In genomic region chr17:43644375-43644774, GRCm38 (mm10) we compare ENCODE assay signal across 14 mouse cellular contexts. TPM values are rescaled to one million over a fixed set of nuclear protein-coding genes. Genes with fewer than 3 reads are reported as not detected.
A peak's percentile ranks its signal among the peaks of the same experiment; 100 is the strongest.
DNase-seq lines count a peak whose midpoint lies in the region; ATAC-seq lines count a peak whose summit lies in the region.
"Had no signal": no experiment of that assay in that cellular context is flagged by ENCODE, and none has a peak within 500 bp of the region (broad histone marks: within the 10 kb centered on the region; RNA-seq: fewer than 3 reads in every experiment).

No protein-coding gene starts in this region.

- H3K9ac ChIP-seq in liver, embryonic 16.5 days (ENCODE audit: low read depth, low read length): no peak overlapping the region
- no peak overlapping the region for H3K9ac ChIP-seq in liver, embryonic 11.5 days (ENCODE audit: low read depth, low read length)
- no peak overlapping the region for H3K9ac ChIP-seq in heart, embryonic 15.5 days
- H3K9ac ChIP-seq in hindbrain, embryonic 13.5 days: no peak overlapping the region

- no peaks in the 10 kb centered on the region for H3K36me3 ChIP-seq in liver, embryonic 16.5 days (ENCODE audit: control insufficient read depth, insufficient read depth)
- no peaks in the 10 kb centered on the region for H3K36me3 ChIP-seq in liver, embryonic 11.5 days (ENCODE audit: control insufficient read depth, insufficient read depth, low read length)
- H3K36me3 ChIP-seq in heart, embryonic 15.5 days: 0 out of 2 replicates have a peak, but pooled peaks cover 4% of the 10 kb centered on the region
- peaks cover 68% of the 10 kb centered on the region for H3K36me3 ChIP-seq in hindbrain, embryonic 13.5 days

- H3K27me3 ChIP-seq in liver, embryonic 16.5 days (ENCODE audit: control insufficient read depth, insufficient read depth, low read depth, low read length): no peaks in the 10 kb centered on the region
- no peaks in the 10 kb centered on the region for H3K27me3 ChIP-seq in liver, embryonic 11.5 days (replicated peaks; ENCODE audit: control insufficient read depth, insufficient read depth, low read length)
- no peaks in the 10 kb centered on the region for H3K27me3 ChIP-seq in heart, embryonic 15.5 days
- no peaks in the 10 kb centered on the region for H3K27me3 ChIP-seq in hindbrain, embryonic 13.5 days

- H3K4me3 ChIP-seq in liver, embryonic 16.5 days (ENCODE audit: low read depth, low read length): no peak overlapping the region
- H3K4me3 ChIP-seq in liver, embryonic 11.5 days (ENCODE audit: low read depth, low read length): no peak overlapping the region
- no peak overlapping the region for H3K4me3 ChIP-seq in heart, embryonic 15.5 days
- no peak overlapping the region for H3K4me3 ChIP-seq in hindbrain, embryonic 13.5 days

- no peak for DNase-seq in liver, embryonic 11.5 days (ENCODE audit: low spot score)
- DNase-seq in lung, postnatal 36 days: peak; percentile 65
- no peak for DNase-seq in cerebellum, adult 18-20 months
- DNase-seq in left cerebral cortex, postnatal 4 days: no peak
- DNase-seq: cerebellum, postnatal 36 days; gastrocnemius, postnatal 14 days; kidney, postnatal 4 days had no signal

- WGBS in liver, embryonic 16.5 days (ENCODE audit: insufficient replicate concordance): 19% methylated on average over 7 of the region's 7 CpGs
- 37% methylated on average over 7 of the region's 7 CpGs for WGBS in liver, embryonic 11.5 days
- WGBS in heart, embryonic 15.5 days: 16% methylated on average over 7 of the region's 7 CpGs
- WGBS in hindbrain, embryonic 13.5 days: 88% methylated on average over 7 of the region's 7 CpGs

- peak; percentile 86 for ATAC-seq in liver, embryonic 16.5 days (ENCODE audit: low read depth)
- ATAC-seq in liver, embryonic 11.5 days (replicated peaks; ENCODE audit: low FRiP score): no peak
- ATAC-seq in common myeloid progenitor, adult 5-6 weeks (replicated peaks; ENCODE audit: low read depth, poor library complexity, severe bottlenecking): peak; percentile 29
- peak; percentile 77 for ATAC-seq in heart, embryonic 15.5 days (replicated peaks; ENCODE audit: insufficient number of reproducible peaks, insufficient read depth, low FRiP score, low read depth)
- no peak for ATAC-seq in hindbrain, embryonic 13.5 days (ENCODE audit: low FRiP score)
- ATAC-seq: activated CD4-positive, CD25-positive, alpha-beta regulatory T cell, adult 4 months had no signal

- intact Hi-C loops in left cerebral cortex, postnatal 4 days (cut with DNase I): no loop called here

- peaks cover 2% of the 10 kb centered on the region; the same call in 1 of the 2 replicates for H3K4me1 ChIP-seq in liver, embryonic 16.5 days (ENCODE audit: control insufficient read depth, low read depth, low read length)
- H3K4me1 ChIP-seq in liver, embryonic 11.5 days (replicated peaks; ENCODE audit: control insufficient read depth, insufficient read depth, low read length): no peaks in the 10 kb centered on the region; the same call in 1 of the 2 replicates
- H3K4me1 ChIP-seq in heart, embryonic 15.5 days (replicated peaks): peaks cover 14% of the 10 kb centered on the region
- H3K4me1 ChIP-seq in hindbrain, embryonic 13.5 days (replicated peaks): peaks cover under 1% of the 10 kb centered on the region; the same call in 1 of the 2 replicates

- no peak overlapping the region for H3K27ac ChIP-seq in liver, embryonic 16.5 days (ENCODE audit: low read length)
- H3K27ac ChIP-seq in liver, embryonic 11.5 days (ENCODE audit: low read depth, low read length): no peak overlapping the region
- peak overlapping the region; percentile 31 for H3K27ac ChIP-seq in heart, embryonic 15.5 days
- no peak overlapping the region for H3K27ac ChIP-seq in hindbrain, embryonic 13.5 days

- peaks cover 2% of the 10 kb centered on the region for H3K9me3 ChIP-seq in liver, embryonic 16.5 days (replicated peaks; ENCODE audit: control insufficient read depth, low read length)
- no peaks in the 10 kb centered on the region for H3K9me3 ChIP-seq in liver, embryonic 11.5 days (ENCODE audit: control insufficient read depth, low read length)
- H3K9me3 ChIP-seq in heart, embryonic 15.5 days (replicated peaks): no peaks in the 10 kb centered on the region
- H3K9me3 ChIP-seq in hindbrain, embryonic 13.5 days: no peaks in the 10 kb centered on the region

- no peak overlapping the region for H3K4me2 ChIP-seq in liver, embryonic 16.5 days (ENCODE audit: low read depth, low read length)
- no peak overlapping the region for H3K4me2 ChIP-seq in liver, embryonic 11.5 days
- H3K4me2 ChIP-seq in heart, embryonic 15.5 days: peak overlapping the region; percentile 1; the same call in 1 of the 2 replicates
- no peak overlapping the region for H3K4me2 ChIP-seq in hindbrain, embryonic 13.5 days

RNA-seq across cellular contexts. Expression of gene Tdrd6, which starts 14.3 kb away (rescaled TPM):
- 0.08 TPM in 1 of 2 replicates, not detected in the other for polyA plus RNA-seq in liver, embryonic 16.5 days (2015; fragmentation: Nextera tagmentation; extraction: Ambion mirVana)
- 0.15 TPM in 1 of 2 replicates, not detected in the other for polyA plus RNA-seq in liver, embryonic 11.5 days (2014; fragmentation: Nextera tagmentation; extraction: Ambion mirVana)
- total RNA-seq in common myeloid progenitor, adult 5-6 weeks (2017): not detected in 2 replicates
- not detected in 2 replicates for polyA plus RNA-seq in heart, embryonic 15.5 days (2015; fragmentation: Nextera tagmentation; extraction: Ambion mirVana)
- polyA plus RNA-seq in hindbrain, embryonic 13.5 days (2015; fragmentation: Nextera tagmentation; extraction: Ambion mirVana): 0.10 and 0.75 TPM in 2 replicates
- total RNA-seq in left cerebral cortex, postnatal 4 days (2021): 1 to 10 TPM; 2.1 to 3.3 TPM
- total RNA-seq: megakaryocyte-erythroid progenitor cell, adult 5-6 weeks had no signal
- polyA plus RNA-seq: activated CD4-positive, CD25-positive, alpha-beta regulatory T cell, adult 4 months; thymus, postnatal 0 days had no signal

RNA-seq across cellular contexts. Expression of gene Slc25a27, which starts 22.6 kb away (rescaled TPM):
- polyA plus RNA-seq in liver, embryonic 16.5 days (2015; fragmentation: Nextera tagmentation; extraction: Ambion mirVana): 1.1 and 1.4 TPM in 2 replicates
- 4.4 and 6.0 TPM in 2 replicates for polyA plus RNA-seq in liver, embryonic 11.5 days (2014; fragmentation: Nextera tagmentation; extraction: Ambion mirVana)
- 0.73 and 5.7 TPM in 2 replicates for total RNA-seq in common myeloid progenitor, adult 5-6 weeks (2017)
- polyA plus RNA-seq in heart, embryonic 15.5 days (2015; fragmentation: Nextera tagmentation; extraction: Ambion mirVana): 18.3 and 19.8 TPM in 2 replicates
- 113 and 119 TPM in 2 replicates for polyA plus RNA-seq in hindbrain, embryonic 13.5 days (2015; fragmentation: Nextera tagmentation; extraction: Ambion mirVana)
- total RNA-seq in left cerebral cortex, postnatal 4 days (2021): 10 to 100 TPM; 47.8 to 49.0 TPM

RNA-seq across cellular contexts. Expression of gene Cyp39a1, which starts 22.9 kb away (rescaled TPM):
- polyA plus RNA-seq in liver, embryonic 16.5 days (2015; fragmentation: Nextera tagmentation; extraction: Ambion mirVana): 14.4 and 14.7 TPM in 2 replicates
- polyA plus RNA-seq in liver, embryonic 11.5 days (2014; fragmentation: Nextera tagmentation; extraction: Ambion mirVana): 4.1 and 4.2 TPM in 2 replicates
- total RNA-seq in common myeloid progenitor, adult 5-6 weeks (2017): 0.73 and 2.0 TPM in 2 replicates
- 48.3 and 57.1 TPM in 2 replicates for polyA plus RNA-seq in heart, embryonic 15.5 days (2015; fragmentation: Nextera tagmentation; extraction: Ambion mirVana)
- 14.3 and 16.8 TPM in 2 replicates for polyA plus RNA-seq in hindbrain, embryonic 13.5 days (2015; fragmentation: Nextera tagmentation; extraction: Ambion mirVana)
- 1 to 10 TPM; 2.0 to 2.3 TPM for total RNA-seq in left cerebral cortex, postnatal 4 days (2021)
- total RNA-seq: megakaryocyte-erythroid progenitor cell, adult 5-6 weeks had no signal

Comparison
In these comparisons a context has a peak if more than half of its experiments do, and no peak if none do; other contexts are left out.
1. ATAC-seq: peak in liver, embryonic 16.5 days (single experiment), common myeloid progenitor, adult 5-6 weeks (single experiment) and heart, embryonic 15.5 days (single experiment); none in liver, embryonic 11.5 days (single experiment) and hindbrain, embryonic 13.5 days (single experiment).